Mouse (Mus musculus): ENCODE results near the gene Tmem121. TPM values are rescaled to one million over a fixed set of nuclear protein-coding genes. Genes with fewer than 3 reads are reported as not detected.
"Not testable (repeated sequence)": the region's sequence is repeated elsewhere in the genome, so short reads cannot be mapped to it uniquely, and the experiment has no call there.

Gene Tmem121
- total RNA-seq, 4 experiments from 2014 or later, result not detected

- peak in 1 of 2 experiments; percentile 35 for DNase-seq (ENCODE audit: low spot score in 2 of 2)
Measured at GRCm38 (mm10) chr12:113217306-113218242, 31.8 kb downstream of the Tmem121 start.

DNA sequence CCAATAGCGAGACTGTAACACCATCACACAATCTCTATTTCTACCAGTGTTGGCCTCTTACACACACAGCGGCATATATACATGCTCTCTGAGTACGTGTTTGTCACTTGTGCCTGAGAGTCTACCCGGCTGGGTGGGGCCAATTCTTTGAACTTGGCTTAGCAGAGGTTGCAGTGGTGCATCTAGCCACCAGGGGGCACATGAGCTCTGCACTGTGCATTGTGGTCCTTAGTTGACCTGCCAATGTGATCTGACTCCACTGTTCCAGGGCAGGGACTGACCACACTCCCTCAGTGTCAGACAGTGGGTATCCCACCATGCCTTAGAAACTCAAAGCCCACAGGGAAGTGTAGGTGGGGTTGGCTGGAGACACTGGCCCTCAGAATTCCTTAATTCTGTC, 34.1 kb downstream of the Tmem121 start:
- no peak for DNase-seq (ENCODE audit: low spot score in 2 of 2)

DNA sequence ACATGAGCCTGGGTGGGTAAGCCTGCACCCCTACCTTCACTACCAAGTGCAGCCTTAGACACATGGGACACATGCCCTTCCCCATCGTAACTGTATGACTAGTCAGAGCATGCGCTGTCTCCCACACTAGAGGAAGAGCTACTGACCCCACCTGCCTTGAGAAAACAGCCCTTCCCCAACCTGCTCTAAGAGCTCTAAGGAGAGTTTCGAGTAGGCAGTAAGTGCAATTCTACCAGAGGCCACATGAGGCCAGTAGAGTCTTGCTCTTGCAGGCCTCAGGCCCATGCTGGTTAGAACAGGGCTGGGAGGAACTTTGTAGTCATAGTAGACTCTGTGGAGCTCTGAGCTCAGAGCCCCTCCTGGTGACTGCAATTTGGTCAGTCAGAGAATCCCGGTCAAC, 34.7 kb downstream of the Tmem121 start:
- DNase-seq (ENCODE audit: low spot score in 2 of 2), result peak in 1 of 2 experiments; percentile 35

GRCm38 (mm10) chr12:113221289-113221688, 35.6 kb downstream of the Tmem121 start:
- no peak for DNase-seq (ENCODE audit: low spot score in 2 of 2)

- peak; percentile 79 for DNase-seq (ENCODE audit: low spot score in 2 of 2)
Measured at GRCm38 (mm10) chr12:113222121-113222636, 36.4 kb downstream of the Tmem121 start.

DNA sequence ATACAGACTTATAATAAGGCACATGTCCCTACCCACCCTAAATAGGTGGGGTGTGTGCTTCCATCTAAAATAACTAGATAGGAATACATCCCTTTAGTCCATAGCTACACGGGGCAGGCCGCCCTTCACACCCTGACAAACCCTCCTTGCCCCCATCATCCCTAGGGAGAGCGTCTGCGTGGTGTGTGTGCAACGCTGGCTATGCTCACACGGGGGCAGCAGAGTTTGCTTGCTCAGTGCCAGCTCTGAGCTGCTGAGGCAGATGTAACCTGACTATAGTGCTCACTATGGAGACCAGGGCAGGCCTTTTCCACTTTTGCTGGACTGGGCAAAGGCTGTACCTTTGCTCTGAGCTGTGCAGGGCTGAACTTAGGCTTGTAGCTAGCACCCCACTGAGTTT, 37.0 kb downstream of the Tmem121 start:
- peak in 1 of 2 experiments; percentile 24 for DNase-seq (ENCODE audit: low spot score in 2 of 2)

DNA sequence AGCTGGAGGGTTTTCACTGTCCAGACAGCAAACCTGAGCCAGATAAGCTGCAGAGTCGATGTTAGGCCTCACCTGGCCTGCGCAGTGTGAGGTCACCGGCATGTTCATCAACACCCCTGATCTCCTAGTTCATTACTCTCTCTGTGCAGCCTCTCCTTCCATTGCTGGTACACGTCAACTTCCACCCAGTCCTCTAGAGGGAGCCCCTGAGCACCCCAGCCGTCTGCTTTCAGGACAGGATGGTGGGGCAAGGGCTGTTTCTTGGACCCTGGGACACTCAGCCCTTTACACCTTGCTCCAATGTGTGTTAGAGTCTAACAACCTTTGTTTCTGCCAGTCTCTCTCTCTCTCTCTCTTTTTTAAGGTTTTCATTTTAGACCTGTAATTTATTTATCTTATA, 38.5 kb downstream of the Tmem121 start:
- DNase-seq (ENCODE audit: low spot score in 2 of 2), result no peak

DNA sequence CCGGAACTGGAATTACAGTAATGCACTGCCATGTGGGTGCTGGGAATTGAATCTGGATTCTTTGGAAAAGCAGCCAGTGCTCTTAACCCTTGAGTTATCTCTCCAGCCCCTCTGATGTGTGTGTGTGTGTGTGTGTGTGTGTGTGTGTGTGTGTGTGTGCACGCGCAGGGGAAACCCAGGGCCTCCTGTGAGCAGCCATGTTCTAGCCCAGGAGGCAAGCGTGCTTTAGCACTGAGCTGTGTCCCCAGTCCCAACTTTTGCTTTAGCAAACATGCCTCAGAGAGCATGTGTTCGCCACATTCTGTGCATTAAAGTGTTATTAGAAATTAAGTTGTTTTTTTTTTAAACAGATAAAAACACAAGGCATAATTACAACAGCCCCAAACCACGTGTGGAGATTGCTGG, 39.0 kb downstream of the Tmem121 start:
- DNase-seq (ENCODE audit: low spot score in 2 of 2), result no peak

DNA sequence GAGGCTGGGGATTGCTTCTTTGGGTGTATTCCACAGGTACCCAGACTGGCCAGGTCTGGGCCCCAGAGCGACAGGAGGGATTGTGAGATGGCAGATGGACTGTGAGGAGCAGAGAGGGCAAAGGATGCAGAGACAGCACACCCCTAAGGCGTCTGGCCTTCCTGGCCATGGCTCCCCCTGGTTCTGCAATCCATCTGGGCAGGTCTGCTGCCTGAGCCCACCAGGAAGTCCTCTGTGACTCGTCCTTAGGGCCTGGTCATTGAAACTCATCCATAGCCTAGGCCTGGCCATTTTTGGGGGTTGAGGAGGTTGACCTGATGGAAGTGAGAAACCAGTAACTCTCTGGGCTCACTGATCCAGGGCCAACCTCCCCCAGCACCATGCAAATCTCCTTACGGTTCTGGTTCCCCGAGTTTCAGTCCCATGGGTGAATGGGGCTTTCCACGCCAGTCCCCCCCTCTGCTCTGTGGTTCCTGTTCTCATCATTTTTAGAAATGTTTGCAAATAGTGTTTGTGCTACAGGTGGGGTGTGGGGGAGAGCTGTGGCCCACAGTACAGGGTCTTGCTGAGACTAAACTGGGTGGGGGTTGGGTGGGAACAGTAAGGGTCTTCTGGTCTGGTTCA, 42.4 kb downstream of the Tmem121 start:
- no peak for DNase-seq (ENCODE audit: low spot score in 2 of 2)

- no peak for DNase-seq (ENCODE audit: low spot score in 2 of 2)
Measured at GRCm38 (mm10) chr12:113230741-113231140, 45.0 kb downstream of the Tmem121 start.

DNA sequence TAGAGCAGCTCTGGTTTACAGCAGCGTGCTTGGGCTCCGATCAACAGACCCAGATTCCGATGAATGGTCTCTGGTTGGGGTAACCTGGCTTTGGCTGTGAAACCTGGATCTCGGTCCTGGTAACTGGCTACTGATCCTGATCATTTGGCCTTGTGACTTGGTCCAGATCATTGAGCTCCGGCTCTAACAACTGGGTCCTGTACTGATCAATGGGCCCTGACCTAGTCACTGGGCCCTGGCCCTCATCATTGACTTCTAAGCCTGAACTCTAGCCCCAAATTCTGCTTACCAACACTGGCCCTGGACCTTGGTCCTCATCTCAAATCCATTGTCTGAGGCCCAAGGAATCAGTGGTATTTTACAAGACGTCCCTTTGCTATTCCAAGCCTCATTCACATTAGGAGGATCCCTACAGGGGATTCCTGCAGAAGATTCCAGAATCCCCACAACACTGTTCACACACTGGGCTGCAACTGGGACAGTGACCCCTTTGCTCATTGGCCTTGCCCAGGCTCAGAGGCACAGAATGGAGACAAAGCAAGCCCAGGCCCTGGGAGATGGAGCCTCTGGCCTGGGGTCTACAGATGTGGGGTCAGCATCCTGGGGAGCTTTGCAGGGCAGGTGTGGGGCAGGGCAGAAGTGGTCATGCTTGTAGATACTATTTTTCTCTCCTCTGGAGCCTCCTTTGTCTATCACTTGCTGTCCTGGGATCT, 46.0 kb downstream of the Tmem121 start:
- DNase-seq (ENCODE audit: low spot score in 2 of 2), result not testable (repeated sequence)

- DNase-seq (ENCODE audit: low spot score in 2 of 2), result not testable (repeated sequence)
Measured at GRCm38 (mm10) chr12:113232264-113232750, 46.6 kb downstream of the Tmem121 start.

Other genes with a start within 250 kb of the Tmem121 start
- 1 to 10 TPM; 5.2 to 8.8 (median 7.5) TPM for gene Nudt14, start 243.8 kb upstream of the Tmem121 start, total RNA-seq (2022)
- gene Btbd6, start 209.4 kb upstream of the Tmem121 start, total RNA-seq (2022), result 10 to 100 TPM; 18.6 to 23.6 (median 21.7) TPM
- gene Brf1, start 185.2 kb upstream of the Tmem121 start, total RNA-seq (2022), result 10 to 100 TPM; 13.8 to 18.9 (median 18.4) TPM
- 10 to 100 TPM; 32.6 to 36.9 (median 36.3) TPM for gene Pacs2, start 171.4 kb upstream of the Tmem121 start, total RNA-seq (2022)
- not detected for gene Tex22, start 111.4 kb upstream of the Tmem121 start, total RNA-seq (2022)
- 10 to 100 TPM; 38.7 to 43.3 (median 41.8) TPM for gene Mta1, start 87.7 kb upstream of the Tmem121 start, total RNA-seq (2022)
- 10 to 100 TPM; 22.0 to 27.4 (median 24.3) TPM for gene Crip2, start 45.7 kb upstream of the Tmem121 start, total RNA-seq (2022)
- gene Crip1, start 39.6 kb upstream of the Tmem121 start, total RNA-seq (2022), result 10 to 100 TPM; 53.0 to 78.6 (median 58.5) TPM
- under 1 TPM in 1 of 4 experiments, not detected in 3; 0.22 TPM for gene Tedc1, start 29.5 kb upstream of the Tmem121 start, total RNA-seq (2022)

Measured in gastrocnemius, adult 8-10 months (tissue).